ENCODE assay signal across 7 mouse cellular contexts in the genomic region with DNA sequence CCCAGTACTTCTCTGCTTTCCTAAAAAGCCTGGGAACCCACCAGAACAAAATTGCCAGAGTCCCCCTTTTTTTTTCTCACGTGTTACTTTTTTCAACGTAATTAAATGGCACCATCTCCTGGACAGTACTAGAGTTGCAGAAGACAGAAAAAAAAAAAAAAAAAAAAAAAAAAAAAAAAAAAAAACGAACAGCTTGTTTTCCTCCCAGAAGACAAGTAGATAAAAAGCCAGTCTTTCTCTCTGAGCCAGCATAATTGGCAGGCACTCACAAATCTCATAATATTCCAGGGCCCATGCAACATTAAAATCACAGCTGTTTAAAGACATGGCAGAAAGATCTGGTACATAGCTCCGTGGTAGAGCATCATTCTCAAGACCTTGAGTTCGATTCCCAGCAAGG.
DNase-seq lines count a peak whose midpoint lies in the region; ATAC-seq and TF ChIP-seq lines count a peak whose summit lies in the region.

No protein-coding gene starts in this region.

- H3K36me3 ChIP-seq in kidney, embryonic 16.5 days (ENCODE audit: insufficient read depth, low read length), result no peaks in the 10 kb centered on the region
- no peaks in the 10 kb centered on the region for H3K36me3 ChIP-seq in ES-E14 (ENCODE audit: control insufficient read depth, insufficient read depth, low read length, poor library complexity, severe bottlenecking)

- H3K4me2 ChIP-seq in kidney, embryonic 16.5 days (replicated peaks; ENCODE audit: low read depth, low read length), result no peak overlapping the region

- no peaks in the 10 kb centered on the region for H3K27me3 ChIP-seq in kidney, embryonic 16.5 days (ENCODE audit: insufficient read depth, low read length)

- 25% methylated on average over 5 of the region's 5 CpGs for WGBS in kidney, embryonic 16.5 days

- no peak for ATAC-seq in kidney, embryonic 16.5 days (ENCODE audit: low FRiP score, low TSS enrichment)

- in situ Hi-C loops in ES-E14 (cut with MboI; ENCODE audit: low sequenced_read_pairs in 2 of 2, unreplicated experiment in 2 of 2), result no loop called here

- no peak overlapping the region for H3K9ac ChIP-seq in kidney, embryonic 16.5 days (replicated peaks; ENCODE audit: low read length)
- no peak overlapping the region for H3K9ac ChIP-seq in ES-E14 (ENCODE audit: insufficient read depth, low read depth, low read length, poor library complexity, severe bottlenecking)

- no peak overlapping the region for H3K27ac ChIP-seq in kidney, embryonic 16.5 days (ENCODE audit: low read length)
- no peak overlapping the region for H3K27ac ChIP-seq in ES-E14 (ENCODE audit: insufficient read depth, low read depth, low read length, poor library complexity, severe bottlenecking)

- H3K4me1 ChIP-seq in kidney, embryonic 16.5 days (ENCODE audit: insufficient read depth, low read length), result no peaks in the 10 kb centered on the region
- H3K4me1 ChIP-seq in ES-E14 (ENCODE audit: control insufficient read depth in 2 of 2, insufficient read depth in 2 of 2, low read length in 2 of 2, poor library complexity in 1 of 2), result no peaks in the 10 kb centered on the region; a peak in 1 of 4 replicates

- no peak overlapping the region for H3K4me3 ChIP-seq in kidney, embryonic 16.5 days (ENCODE audit: low read length)
- H3K4me3 ChIP-seq in ES-E14 (ENCODE audit: insufficient read depth in 1 of 2, low read depth in 1 of 2, low read length in 2 of 2, poor library complexity in 1 of 2, severe bottlenecking in 1 of 2), result no peak overlapping the region

- no peaks in the 10 kb centered on the region for H3K9me3 ChIP-seq in kidney, embryonic 16.5 days (ENCODE audit: low read length)
- H3K9me3 ChIP-seq in ES-E14 (ENCODE audit: control insufficient read depth, insufficient read depth, low read depth, low read length), result no peaks in the 10 kb centered on the region

- DNase-seq in kidney, adult 9 months, result peak; percentile 16
- peak; percentile 47 for DNase-seq in 3T3-L1 (ENCODE audit: low read depth, low spot score)
- peak; percentile 27 for DNase-seq in ES-E14 (ENCODE audit: low read depth, low spot score)
- DNase-seq in heart, postnatal 4 days, result peak; percentile 14
- DNase-seq in ovary, postnatal 36 days (ENCODE audit: low spot score), result no peak
- DNase-seq in adrenal gland, adult 2 months, result no peak

TF ChIP-seq in ES-E14, 5 proteins besides CTCF, POLR2A, EP300 and RAD21:
- TF ChIP-seq HCFC1 (IDR thresholded peaks at IDR 0.05; ENCODE audit: borderline replicate concordance, insufficient read depth, low read length) (no peak), ZC3H11A (IDR thresholded peaks at IDR 0.05; ENCODE audit: borderline replicate concordance, low read depth, low read length) (no peak), CHD2 (IDR thresholded peaks at IDR 0.05; ENCODE audit: low read depth, low read length) (no peak), ZNF384 (IDR thresholded peaks at IDR 0.05; ENCODE audit: low read depth, low read length) (peak; percentile 99), MAFK (IDR thresholded peaks at IDR 0.05; ENCODE audit: insufficient read depth, low read depth, low read length) (peak; percentile 35; the same call in 1 of the 2 replicates)

Comparison
In these comparisons a context has a peak if more than half of its experiments do, and no peak if none do; other contexts are left out.
1. DNase-seq: peak in kidney, adult 9 months (single experiment), 3T3-L1 (single experiment), ES-E14 (single experiment) and heart, postnatal 4 days (single experiment); none in ovary, postnatal 36 days (single experiment) and adrenal gland, adult 2 months (single experiment).